Mouse (Mus musculus) retina, postnatal 1 day (tissue): Measurements from ENCODE around the gene Trim31.
"Not testable (repeated sequence)": the region's sequence is repeated elsewhere in the genome, so short reads cannot be mapped to it uniquely, and the experiment has no call there.

Source experiments
- DNase-seq: peaks from one replicate; pipeline ENCODE4 v3.0.0-alpha.2; 2012

Trim31 gene

DNA sequence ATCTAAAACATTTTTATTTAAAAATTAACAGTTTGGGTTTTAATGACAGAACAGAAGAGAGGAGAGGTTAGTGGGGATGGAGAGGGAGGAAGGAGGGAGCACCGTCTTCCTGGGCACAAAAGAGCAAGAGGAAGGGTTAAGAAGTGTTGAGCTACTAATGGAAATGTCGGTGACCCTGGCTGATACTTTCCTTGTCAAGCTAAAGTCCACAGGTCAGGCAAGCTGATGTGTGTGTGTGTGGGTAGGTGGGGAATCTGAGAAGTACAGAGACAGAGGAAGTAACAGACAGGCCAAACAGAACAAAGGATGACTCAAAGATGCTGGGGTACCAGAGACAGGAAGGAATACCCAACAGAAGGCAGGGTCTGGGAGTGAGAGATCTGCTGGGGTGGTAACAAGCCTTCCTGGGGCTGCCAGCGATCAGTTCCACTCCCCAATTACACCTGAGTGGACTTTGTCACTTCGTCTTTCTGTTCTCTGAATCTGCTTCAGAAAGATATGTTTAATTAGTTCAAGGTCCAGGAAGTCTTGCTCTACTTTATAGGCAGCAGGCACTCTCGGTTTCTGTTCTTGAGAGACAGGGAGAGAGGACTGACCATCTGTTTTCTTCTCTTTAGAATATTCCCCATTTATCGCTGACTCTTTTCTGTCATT lies at the start of gene Trim31:
Gene Trim31 (plus strand): TSS at position 567 of the 654 bp plus-strand sequence.
- no peak for DNase-seq

DNA sequence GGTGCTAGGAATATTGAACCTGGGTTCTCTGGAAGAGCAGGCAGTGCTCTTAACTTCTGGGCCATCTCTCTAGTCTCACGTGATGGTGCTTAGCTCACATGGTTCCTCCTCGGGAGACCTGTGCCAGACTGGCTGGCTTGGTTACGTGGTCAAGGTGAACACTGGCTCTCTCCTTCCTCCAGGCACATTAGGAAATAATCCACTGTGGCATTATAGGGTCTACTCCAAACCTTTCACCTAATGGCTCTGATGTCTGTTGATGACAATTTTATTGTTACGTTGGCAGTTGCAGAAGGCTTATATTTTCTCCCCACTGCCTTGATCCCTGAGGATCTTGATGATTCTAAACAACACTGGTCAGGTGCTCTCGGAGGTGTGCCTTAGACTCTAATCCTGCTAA lies 49.0 kb upstream of the Trim31 start:
- DNase-seq: no peak

DNA sequence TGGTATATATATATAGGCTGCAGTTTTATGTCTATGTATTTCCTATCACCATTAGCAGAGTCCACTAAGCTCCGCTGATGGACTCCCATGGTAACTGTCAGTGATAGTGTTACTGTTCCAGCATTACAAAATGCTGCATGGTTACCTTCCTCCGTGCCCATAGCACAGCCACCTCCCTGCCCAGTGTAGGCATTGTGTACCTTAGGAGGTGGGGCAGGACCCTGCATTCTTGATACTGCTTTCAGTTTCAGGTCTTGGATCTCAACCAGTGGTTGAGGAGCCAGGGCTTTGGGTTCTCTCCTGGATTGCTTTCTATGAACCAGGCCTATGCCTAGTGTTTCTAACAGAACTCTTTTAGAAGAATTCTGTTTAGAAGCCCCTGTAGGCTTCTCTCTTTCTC lies 47.9 kb upstream of the Trim31 start:
- no peak for DNase-seq

DNA sequence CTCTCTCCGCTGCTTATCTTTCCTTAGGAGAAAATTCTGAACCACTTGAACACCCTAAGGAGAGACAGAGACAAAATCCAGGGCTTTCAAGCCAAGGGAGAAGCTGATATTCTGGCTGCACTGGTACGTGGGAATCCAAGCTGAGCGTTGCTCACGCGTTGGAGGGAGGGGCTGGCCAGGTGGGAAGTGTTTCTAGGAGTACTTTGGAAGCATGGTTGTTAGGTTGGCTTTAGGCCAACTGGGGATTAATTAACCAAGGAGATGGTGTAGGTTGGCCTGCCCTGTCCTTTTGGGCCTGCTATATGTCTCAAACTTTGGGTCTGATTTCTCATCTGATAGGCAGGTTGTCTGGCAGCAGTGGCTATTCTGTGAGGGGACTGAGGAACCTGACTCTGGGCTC lies 46.7 kb upstream of the Trim31 start:
- no peak for DNase-seq

DNA sequence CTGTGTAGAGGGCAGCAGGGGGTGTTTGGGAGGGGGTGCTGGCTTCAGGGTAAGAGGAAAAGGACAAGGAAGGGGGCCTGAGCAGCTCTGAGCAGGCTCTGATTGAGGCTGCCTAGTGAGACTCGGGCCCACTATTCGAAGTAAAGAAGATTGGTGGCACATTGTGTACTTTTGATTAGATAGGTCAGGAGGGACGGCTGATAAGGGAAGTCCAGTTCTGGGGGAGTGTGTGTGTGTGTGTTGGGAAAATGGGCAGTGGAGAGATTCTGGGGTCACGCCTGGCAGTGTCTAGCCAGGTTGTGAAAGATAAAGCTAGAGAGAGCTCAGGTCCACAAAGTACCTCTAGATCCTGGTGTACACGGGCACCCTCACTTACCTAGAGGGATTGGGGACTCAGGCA lies 46.3 kb upstream of the Trim31 start:
- no peak for DNase-seq

DNA sequence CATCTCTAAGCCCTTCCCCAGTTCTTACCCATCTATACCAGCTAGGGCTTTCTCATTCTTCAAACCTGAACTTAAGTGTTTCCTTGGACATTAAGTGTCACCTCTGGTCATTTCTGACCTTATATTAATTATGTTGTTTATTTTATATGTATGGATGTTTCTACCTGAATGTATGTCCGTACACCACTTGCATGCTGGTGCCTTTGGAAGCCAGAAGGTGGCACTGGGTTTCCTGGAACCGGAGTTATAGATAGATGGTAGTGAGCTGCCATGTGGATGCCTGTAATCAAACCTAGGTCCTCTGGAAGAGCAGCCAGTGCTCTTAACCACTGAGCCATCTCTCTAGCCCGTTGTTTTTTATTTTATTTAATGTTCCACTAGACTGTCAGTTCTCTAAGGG lies 42.4 kb upstream of the Trim31 start:
- no peak for DNase-seq

DNA sequence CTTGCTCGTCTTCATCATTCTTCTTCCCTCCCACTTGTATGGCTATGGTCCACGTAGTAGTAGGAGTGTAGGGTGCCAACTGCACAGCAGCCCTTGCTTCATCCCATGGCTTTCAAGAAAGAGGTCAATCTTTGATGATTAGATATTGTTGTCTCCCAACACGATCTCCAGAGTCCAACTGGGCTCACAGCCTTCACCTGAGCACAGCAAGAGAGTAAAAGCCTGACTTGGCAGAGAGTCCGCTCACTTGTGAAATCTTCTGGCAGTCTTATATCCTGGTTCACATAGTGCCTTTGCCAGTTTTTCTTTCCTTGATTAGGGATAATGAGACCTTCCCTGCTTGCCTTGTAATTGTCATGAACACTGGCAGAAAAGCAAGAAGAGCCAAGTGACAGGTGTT lies 41.7 kb upstream of the Trim31 start:
- DNase-seq: no peak

DNA sequence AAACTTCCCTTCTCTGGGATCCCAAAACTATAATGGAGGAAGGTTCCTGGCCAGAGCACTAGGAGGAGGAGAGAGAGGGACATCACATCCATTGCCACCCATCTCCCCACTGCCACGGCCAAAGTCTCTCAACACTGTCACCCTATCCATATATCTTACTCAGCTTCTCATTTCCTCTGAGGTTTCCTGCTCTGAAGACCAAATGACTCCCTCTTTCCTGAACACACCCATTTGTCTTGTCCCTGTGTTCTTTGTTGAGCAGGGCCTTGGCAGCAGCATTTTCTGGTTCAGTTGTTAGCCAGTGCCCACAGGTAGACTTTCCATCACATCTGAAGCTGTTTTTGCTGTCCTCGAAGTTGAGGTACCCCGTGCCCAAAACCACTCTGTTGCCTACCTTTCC lies 39.7 kb upstream of the Trim31 start:
- DNase-seq: no peak

DNA sequence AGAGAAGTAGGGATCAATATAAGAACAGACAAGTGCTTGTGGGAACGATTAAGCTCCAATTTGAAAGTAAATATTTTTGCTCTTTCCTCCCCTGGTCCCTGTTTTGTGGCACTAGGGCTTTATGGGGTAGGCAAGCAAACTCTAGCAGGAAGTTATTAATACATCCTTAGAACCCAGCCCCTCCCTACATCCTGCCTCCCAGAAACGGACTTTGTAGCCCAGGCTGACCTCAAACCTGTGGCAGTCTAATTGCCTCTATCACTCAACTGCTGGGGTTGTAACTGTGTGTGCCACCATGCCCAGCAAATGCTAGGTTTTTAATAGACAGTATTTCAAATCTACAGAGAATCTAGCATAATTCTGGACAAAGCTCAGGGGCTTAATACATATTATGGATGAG lies 36.2 kb upstream of the Trim31 start:
- no peak for DNase-seq

DNA sequence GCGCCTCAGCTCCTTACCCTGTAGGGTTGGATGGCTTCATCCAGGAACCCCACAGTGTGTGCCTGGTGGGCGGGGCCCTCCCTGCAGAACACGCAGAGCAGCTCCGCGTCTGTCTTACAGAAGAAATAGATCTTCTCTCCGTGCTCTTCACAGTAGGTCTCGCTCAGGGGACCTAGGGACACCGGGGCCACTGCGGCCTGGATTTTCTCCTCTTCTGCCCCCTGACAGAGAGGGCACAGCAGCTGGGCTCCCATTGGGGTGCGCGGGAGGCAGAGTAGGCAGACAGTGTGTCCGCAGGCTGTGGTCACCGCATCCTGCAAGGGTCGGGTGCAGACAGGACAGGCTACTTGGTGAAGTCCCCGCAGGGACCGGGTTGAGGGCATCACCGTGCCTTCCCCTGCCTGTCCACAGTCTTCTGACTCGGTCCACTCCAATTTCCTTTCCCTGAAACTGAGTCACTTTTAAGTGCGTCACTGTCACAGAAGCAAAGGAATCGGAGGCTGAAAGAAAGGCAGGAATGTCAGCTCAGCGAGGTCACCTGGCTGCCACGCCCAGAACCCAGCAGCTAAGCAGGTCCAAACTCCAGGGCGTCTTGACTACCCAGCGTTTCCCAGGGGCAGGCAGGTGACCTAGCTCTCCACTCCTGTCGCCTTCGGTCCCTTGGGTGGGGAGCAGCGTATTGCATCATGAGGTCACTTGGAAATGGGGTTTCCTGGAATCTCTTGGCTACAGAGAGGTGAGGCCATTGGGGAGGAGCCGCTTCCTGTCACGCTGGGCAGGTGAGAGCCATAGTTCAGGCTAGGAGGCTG lies 31.0 kb upstream of the Trim31 start, which contains the start of gene Trim15:
Gene Trim15 (minus strand): TSS at position 492 of the 809 bp plus-strand sequence.
- DNase-seq: peak; percentile 8

DNA sequence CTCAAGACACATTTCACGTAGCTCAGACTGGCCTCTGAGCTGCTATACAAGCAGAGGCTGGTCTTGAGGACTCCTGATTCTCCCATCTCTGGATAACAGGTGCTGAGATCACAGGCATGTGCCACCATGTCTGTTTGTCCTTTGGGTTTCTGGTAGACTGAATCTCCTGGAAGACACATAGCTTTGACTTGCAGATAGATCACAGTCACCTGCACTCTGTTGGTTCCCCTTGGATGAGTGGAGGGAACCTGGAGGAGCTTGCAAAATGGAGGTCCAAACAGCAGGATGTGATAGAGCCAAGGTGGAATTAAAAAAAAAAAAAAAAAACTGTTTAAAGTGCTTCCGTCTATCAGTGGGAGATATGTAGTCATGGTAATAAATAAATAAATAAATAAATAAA lies 29.1 kb upstream of the Trim31 start:
- no peak for DNase-seq

DNA sequence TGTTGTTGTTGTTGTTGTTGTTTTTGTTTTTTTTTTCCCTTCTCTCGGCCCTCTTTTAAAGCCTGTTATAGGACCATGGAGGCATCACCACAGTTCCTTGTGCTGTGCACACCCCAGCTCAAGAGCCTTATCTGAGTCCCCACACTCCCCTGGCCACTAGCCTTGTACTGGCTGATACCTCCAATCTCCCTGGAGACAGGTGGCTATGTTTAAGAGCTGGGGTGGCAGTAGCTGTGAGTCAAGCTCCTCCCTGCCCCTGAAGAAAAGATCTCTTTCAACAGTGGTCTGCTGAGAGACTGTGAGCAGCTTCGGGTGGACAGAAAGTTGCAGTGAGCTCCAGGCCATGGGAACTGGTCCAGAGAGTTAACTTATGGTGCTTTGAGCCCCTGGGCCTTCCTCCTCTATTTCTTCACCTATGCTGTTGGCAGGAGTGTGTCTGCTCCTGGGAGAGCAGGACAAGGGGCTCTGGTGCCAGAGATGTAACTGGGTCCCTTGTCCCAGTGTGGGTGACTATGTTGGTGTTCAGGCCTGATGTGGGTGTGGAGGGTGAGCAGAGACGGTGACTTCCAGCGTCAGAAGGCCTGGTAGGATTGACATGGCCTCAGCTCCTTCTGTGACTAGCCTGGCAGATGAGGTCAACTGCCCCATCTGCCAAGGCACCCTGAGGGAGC lies 28.5 kb upstream of the Trim31 start, which contains the start of gene Trim10:
Gene Trim10 (plus strand): TSS at position 291 of the 671 bp plus-strand sequence.
- no peak for DNase-seq

DNA sequence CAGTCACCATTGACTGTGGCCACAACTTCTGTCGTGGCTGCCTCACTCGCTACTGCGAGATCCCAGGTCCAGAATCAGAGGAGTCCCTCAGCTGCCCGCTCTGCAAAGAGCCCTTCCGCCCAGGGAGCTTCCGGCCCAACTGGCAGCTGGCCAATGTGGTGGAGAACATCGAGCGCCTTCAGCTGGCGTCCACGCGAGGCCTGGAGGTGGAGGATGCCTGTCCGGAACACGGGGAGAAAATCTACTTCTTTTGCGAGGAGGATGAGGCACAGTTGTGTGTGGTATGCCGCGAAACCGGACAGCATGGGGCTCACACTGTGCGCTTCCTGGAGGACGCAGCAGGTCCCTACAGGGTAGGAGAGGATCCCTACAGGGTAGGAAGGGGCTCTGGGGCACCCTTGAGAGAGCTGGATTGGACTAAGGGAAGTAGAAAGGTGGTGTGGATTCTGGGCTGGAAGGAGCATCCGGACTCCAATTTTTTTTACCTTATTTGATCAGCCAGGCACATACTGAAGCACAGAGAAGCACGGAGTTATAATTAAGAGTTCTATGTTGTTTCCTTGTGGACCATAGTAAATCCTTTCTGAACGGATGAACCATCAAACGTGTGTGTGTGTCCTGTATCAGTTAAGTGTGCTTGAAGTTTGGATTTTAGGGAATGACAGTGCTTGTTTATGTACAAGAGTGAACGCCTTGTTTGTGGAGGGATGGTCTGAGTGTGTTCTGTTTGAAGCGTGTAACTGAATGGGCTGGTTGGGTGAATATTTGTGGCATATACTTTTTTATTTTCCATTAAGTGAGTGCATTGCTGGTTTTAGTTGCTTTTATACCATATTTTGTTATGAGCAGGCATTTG lies 27.7 kb upstream of the Trim31 start:
- no peak for DNase-seq

DNA sequence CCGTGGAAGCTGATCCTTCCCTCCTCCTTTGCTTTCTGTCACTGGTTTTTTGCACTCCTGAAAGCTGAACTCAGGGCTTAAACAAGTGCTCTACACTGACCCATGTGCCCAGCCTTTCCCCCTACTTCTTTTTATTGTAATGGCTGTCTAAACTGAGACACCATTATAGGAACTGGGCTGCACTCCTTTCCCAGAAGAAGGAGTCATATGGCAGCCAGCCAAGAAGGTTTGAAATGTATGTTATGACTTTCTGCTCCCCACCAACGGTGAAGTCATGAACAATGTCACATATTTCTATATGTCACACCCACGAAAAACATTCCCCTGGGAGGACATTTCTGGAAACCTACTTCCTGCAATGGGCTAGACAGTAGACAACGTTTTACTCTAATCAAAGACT lies 23.3 kb upstream of the Trim31 start:
- no peak for DNase-seq

DNA sequence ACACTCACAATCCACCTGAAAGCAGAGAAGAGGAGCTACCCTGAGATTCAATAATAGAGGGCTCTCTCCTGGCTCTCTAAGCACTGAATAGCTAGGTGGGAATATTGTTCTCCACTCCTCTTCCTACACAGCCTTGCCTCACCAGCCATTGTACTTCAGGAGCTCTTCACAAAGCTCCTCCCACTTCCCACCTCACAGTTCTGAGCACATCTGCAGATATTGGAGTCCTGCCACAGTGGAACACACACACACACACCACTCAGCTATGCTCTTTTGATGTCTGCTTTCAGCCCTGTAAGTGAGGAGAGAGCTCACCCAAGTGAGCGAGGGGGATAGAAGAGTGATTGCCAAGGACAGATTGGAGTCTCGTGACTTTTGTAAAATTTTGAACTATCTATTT lies 14.6 kb upstream of the Trim31 start:
- DNase-seq: no peak

DNA sequence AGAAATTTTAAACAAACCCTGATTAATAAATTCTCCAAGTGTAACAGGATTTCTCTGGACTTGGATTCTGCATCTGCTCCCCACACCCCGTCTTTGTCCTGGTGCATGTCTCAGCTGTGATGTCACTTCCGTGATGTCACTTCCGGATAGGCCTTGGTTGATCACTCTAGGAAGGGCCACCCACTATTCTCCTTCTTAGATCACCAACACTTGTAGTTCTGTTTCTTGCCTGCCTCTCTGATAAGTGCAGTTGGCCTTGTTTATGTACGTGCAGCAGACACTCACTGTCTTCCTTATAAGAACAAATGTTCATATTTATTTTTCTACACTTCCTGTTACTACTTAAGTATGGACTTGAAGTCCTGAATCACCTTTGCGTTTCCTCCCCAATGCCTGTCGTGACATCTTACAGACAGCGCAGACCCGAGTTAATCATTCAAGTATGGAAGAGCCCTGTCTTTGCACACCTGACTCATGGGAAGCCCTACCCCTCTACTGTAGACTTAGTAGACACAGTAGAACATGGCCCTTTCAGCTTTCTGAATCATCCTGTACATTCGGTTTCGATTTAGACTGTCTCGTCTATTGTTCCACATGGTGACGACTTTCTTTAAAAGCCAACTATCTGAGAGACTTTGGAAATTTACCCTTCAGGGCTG lies 12.7 kb upstream of the Trim31 start:
- DNase-seq: no peak

DNA sequence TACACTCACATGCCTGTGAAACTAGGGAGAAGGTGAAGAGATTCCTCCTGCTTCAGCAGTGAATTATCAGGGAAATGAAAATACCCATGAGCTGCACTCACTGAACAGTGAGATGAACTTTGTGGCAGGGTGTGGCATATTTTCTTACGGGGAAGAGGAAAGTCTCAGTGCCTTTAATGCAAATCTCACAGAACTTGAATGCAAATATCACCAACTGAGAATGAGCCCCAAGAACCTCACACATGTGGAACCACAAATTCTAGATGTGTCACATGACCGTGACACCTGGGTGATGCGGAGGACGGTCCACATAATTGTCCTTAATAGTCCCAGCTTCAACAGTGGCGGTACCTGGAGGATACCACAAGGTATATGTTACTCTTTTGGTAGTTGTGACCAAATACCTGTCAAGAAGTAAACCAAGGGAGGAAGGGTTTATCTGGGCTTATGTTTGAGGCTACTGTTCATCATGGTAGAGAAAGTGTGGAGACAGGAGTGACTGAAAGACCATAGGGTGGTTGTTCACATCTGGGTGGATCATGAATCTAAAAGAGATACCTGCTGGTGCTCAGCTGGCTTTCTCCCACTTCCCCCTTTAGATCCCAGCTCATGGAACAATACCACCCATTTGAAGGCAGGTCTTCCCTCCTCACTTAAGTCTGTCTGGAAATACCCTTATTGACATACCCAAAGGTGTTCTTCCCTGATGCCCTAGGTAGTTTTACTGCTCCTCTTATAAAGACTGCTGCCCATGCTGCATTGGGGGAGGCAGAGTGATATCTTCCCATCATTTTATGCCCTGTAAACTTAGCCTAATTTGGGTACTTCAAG lies 7.6 kb upstream of the Trim31 start, which contains the start of gene Trim40:
Gene Trim40 (minus strand): TSS at position 51 of the 831 bp plus-strand sequence.
- DNase-seq: no peak

DNA sequence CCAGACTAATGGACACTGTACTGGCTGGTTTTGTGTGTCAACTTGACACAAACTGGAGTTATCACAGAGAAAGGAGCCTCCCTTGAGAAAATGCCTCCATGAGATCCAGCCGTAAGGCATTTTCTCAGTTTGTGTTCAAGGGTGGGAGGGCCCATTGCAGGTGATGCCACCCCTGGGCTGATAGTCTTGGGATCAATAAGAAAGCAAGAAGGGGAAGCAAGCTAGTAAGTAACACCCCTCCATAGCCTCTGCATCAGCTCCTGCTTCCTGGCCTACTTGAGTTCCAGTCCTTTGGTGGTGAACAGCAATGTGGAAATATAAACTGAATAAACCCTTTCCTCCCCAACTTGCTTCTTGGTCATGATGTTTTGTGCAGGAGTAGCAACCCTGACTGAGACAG lies 6.4 kb upstream of the Trim31 start:
- not testable (repeated sequence) for DNase-seq

DNA sequence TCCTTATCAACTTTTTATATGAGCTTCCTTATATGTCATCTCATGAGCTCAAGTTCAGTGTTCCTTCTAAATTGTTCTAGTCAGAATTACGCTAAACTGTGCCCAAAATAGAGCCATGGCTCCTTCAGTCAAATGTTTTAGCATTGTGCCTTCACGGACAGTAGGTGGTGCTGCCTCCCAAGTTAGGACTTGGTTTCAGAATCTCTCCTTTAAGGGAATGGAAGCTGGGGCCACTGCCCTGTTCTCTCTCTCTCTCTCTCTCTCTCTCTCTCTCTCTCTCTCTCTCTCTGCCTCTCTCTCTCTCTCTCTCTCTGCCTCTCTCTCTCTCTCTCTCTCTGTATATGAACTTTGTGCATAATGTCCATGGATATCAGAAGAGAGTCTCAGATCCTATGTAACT lies 5.6 kb upstream of the Trim31 start:
- peak; percentile 60 for DNase-seq

DNA sequence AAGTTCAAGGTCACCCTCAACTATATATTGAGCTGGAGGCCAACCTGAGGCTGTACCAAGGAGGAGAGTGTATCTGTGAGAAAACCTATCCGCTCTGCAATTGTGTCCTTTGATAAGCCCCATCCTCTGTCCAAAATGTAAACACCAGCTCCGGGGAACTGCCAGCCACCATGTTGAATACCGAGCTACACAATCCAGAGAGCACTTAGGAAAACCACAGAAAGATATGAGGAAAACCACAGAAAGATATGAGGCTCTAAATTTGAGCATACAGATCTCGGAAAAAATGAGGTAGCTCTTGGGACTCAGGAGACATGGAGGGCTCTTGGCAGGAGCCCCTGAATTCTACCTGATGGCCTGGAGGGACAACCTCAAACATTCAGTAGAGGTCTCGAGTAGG lies 4.5 kb upstream of the Trim31 start:
- no peak for DNase-seq

DNA sequence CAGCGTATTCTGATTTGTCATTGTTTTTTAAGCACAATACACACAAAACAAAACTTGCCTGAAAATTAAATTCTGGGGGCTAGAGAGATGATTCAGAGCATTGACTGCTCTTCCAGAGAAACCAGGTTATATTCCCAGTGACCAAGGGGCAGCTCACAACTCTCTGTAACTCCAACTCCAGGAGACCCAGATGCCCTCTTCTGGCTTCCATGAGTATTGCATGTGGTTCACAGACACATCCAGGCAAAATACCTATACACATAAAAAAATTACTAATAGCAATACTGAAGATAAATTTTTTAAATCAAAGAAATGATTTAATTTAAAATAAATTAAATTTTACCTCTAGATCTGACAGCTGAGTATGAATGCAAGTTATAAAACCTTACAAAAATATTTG lies 1.3 kb upstream of the Trim31 start:
- peak; percentile 63 for DNase-seq
